Mouse (Mus musculus): ENCODE measurements at regions not wholly inside any gene's neighbourhood (a gene's known extent, or its start where the extent isn't known, plus 50 kb on each side); places are given as distances from the start of the nearest gene placed in this dataset.
A peak's percentile ranks its signal among the peaks of the same experiment; 100 is the strongest.

- no peak for DNase-seq
These were observed 86.5 kb upstream of the Gm11983 start for GRCm38 (mm10) chr11:6923917-6924316.

- no peak for DNase-seq
These were observed 81.1 kb upstream of the Gm11983 start for GRCm38 (mm10) chr11:6918546-6918945.

- DNase-seq, result no peak
These were observed 68.2 kb upstream of the Gm11983 start for GRCm38 (mm10) chr11:6905630-6906029.

- peak; percentile 19 for DNase-seq
These were observed 65.5 kb upstream of the Gm11983 start for GRCm38 (mm10) chr11:6902991-6903390.

- DNase-seq, result no peak
These were observed 64.8 kb upstream of the Gm11983 start for GRCm38 (mm10) chr11:6902271-6902670.

- DNase-seq, result no peak
These were observed 63.5 kb upstream of the Gm11983 start for GRCm38 (mm10) chr11:6900769-6901481.

GRCm38 (mm10) chr11:6900357-6900756, 62.9 kb upstream of the Gm11983 start:
- DNase-seq, result no peak

GRCm38 (mm10) chr11:6899271-6900005, 62.0 kb upstream of the Gm11983 start:
- no peak for DNase-seq

GRCm38 (mm10) chr11:6898357-6899097, 61.1 kb upstream of the Gm11983 start:
- DNase-seq, result no peak

GRCm38 (mm10) chr11:6895786-6896093, 58.3 kb upstream of the Gm11983 start:
- DNase-seq, result peak; percentile 24

- no peak for DNase-seq
These were observed 57.7 kb upstream of the Gm11983 start for GRCm38 (mm10) chr11:6894911-6895785.

GRCm38 (mm10) chr11:6893734-6894133, 56.3 kb upstream of the Gm11983 start:
- no peak for DNase-seq

- no peak for DNase-seq
These were observed 55.6 kb upstream of the Gm11983 start for GRCm38 (mm10) chr11:6893063-6893462.

- no peak for DNase-seq
These were observed 53.0 kb upstream of the Gm11983 start for GRCm38 (mm10) chr11:6890450-6890849.

GRCm38 (mm10) chr11:6889660-6890185, 52.3 kb upstream of the Gm11983 start:
- no peak for DNase-seq

GRCm38 (mm10) chr11:6889120-6889519, 51.7 kb upstream of the Gm11983 start:
- DNase-seq, result no peak
